In genomic region chr7:109545255-109545993, GRCm38 (mm10) we compare ENCODE assay signal across 9 mouse cellular contexts. TPM values are rescaled to one million over a fixed set of nuclear protein-coding genes. Genes with fewer than 3 reads are reported as not detected.
A peak's percentile ranks its signal among the peaks of the same experiment; 100 is the strongest.
DNase-seq lines count a peak whose midpoint lies in the region; ATAC-seq and TF ChIP-seq lines count a peak whose summit lies in the region.
"Had no signal": no experiment of that assay in that cellular context is flagged by ENCODE, and none has a peak within 500 bp of the region (broad histone marks: within the 10 kb centered on the region; RNA-seq: fewer than 3 reads in every experiment).

No protein-coding gene starts in this region.

- H3K36me3 ChIP-seq in hindbrain, embryonic 14.5 days (replicated peaks; ENCODE audit: control insufficient read depth, insufficient read depth), result no peaks in the 10 kb centered on the region
- H3K36me3 ChIP-seq in hindbrain, embryonic 10.5 days, result peaks cover 72% of the 10 kb centered on the region
- H3K36me3 ChIP-seq in C2C12 (ENCODE audit: control insufficient read depth, insufficient read depth), result peaks cover 51% of the 10 kb centered on the region
- H3K36me3 ChIP-seq in hindbrain, postnatal 0 days (ENCODE audit: insufficient read depth, low read length), result no peaks in the 10 kb centered on the region; the same call in 1 of the 2 replicates

- 0 out of 2 replicates have a peak overlapping the region, but pooled peaks have one; percentile 7 for H3K27ac ChIP-seq in hindbrain, embryonic 14.5 days
- no peak overlapping the region for H3K27ac ChIP-seq in hindbrain, embryonic 10.5 days
- H3K27ac ChIP-seq in gastrocnemius, adult 2 months, result peak overlapping the region; percentile 79
- peak overlapping the region; percentile 51 for H3K27ac ChIP-seq in hindbrain, postnatal 0 days

- H3K4me2 ChIP-seq in hindbrain, embryonic 14.5 days (replicated peaks), result no peak overlapping the region
- H3K4me2 ChIP-seq in hindbrain, postnatal 0 days (ENCODE audit: low read depth, low read length), result no peak overlapping the region

- H3K79me3 ChIP-seq in C2C12 (ENCODE audit: low read depth), result no peaks in the 10 kb centered on the region

- H3K79me2 ChIP-seq in C2C12 (ENCODE audit: control insufficient read depth, insufficient read depth), result no peaks in the 10 kb centered on the region

- peak; percentile 62; the same call in 1 of the 2 replicates for ATAC-seq in hindbrain, embryonic 14.5 days (ENCODE audit: low FRiP score)
- peak; percentile 59; the same call in 1 of the 2 replicates for ATAC-seq in hindbrain, postnatal 0 days

- no peak for DNase-seq in hindbrain, embryonic 14.5 days (ENCODE audit: low spot score)
- DNase-seq in hindbrain, embryonic 10.5 days (ENCODE audit: low spot score), result no peak
- DNase-seq in gastrocnemius, adult 2 months, result peak; percentile 60
- DNase-seq in hindbrain, postnatal 0 days (ENCODE audit: low spot score), result no peak
- DNase-seq in c-Kit-positive CD71-positive TER-119-positive erythroid progenitor cells, embryonic 14.5 days (ENCODE audit: low spot score), result no peak
- no peak for DNase-seq in embryo, embryonic 11 days
- no peak for DNase-seq in testis, postnatal 14 days (ENCODE audit: low spot score)
- DNase-seq: cerebellum, adult 8-10 months had no signal

- H3ac ChIP-seq in C2C12 (ENCODE audit: control insufficient read depth, insufficient read length, low read depth), result peak overlapping the region; percentile 39

- 76% methylated on average over 10 of the region's 10 CpGs for WGBS in hindbrain, embryonic 14.5 days
- 81% methylated on average over 10 of the region's 10 CpGs for WGBS in hindbrain, embryonic 10.5 days
- 54% methylated on average over 10 of the region's 10 CpGs for WGBS in hindbrain, postnatal 0 days

- intact Hi-C loops in gastrocnemius, adult 2 months (cut with DNase I), result no loop called here

- H3K27me3 ChIP-seq in hindbrain, embryonic 14.5 days (ENCODE audit: control insufficient read depth, insufficient read depth, low read length), result no peaks in the 10 kb centered on the region
- H3K27me3 ChIP-seq in hindbrain, embryonic 10.5 days (ENCODE audit: insufficient read depth, poor library complexity, severe bottlenecking), result no peaks in the 10 kb centered on the region
- no peaks in the 10 kb centered on the region for H3K27me3 ChIP-seq in C2C12 (ENCODE audit: control insufficient read depth, insufficient read depth, insufficient read length)
- H3K27me3 ChIP-seq in hindbrain, postnatal 0 days (ENCODE audit: insufficient read depth, low read length), result no peaks in the 10 kb centered on the region

- no peaks in the 10 kb centered on the region for H3K9me3 ChIP-seq in hindbrain, embryonic 14.5 days (ENCODE audit: control insufficient read depth, low read length)
- no peaks in the 10 kb centered on the region for H3K9me3 ChIP-seq in hindbrain, embryonic 10.5 days
- no peaks in the 10 kb centered on the region for H3K9me3 ChIP-seq in hindbrain, postnatal 0 days (ENCODE audit: low read length)

- H3K4me3 ChIP-seq in hindbrain, embryonic 14.5 days (replicated peaks; ENCODE audit: low read length), result no peak overlapping the region
- H3K4me3 ChIP-seq in hindbrain, embryonic 10.5 days, result no peak overlapping the region
- H3K4me3 ChIP-seq in C2C12 (ENCODE audit: insufficient read depth, poor library complexity, severe bottlenecking), result no peak overlapping the region
- H3K4me3 ChIP-seq in gastrocnemius, adult 2 months, result no peak overlapping the region; the same call in 1 of the 2 replicates
- no peak overlapping the region for H3K4me3 ChIP-seq in hindbrain, postnatal 0 days (ENCODE audit: low read length)

- TF ChIP-seq CTCF in C2C12 (IDR thresholded peaks at IDR 0.05; ENCODE audit: control insufficient read depth, insufficient read depth, insufficient read length), result no peak
- TF ChIP-seq CTCF in gastrocnemius, adult 2 months (IDR thresholded peaks at IDR 0.05), result no peak
- no peak for TF ChIP-seq CTCF in hindbrain, postnatal 0 days (IDR thresholded peaks at IDR 0.05; ENCODE audit: low read depth)

- no peak overlapping the region for H3K9ac ChIP-seq in hindbrain, embryonic 14.5 days
- H3K9ac ChIP-seq in hindbrain, postnatal 0 days (replicated peaks; ENCODE audit: low read length), result no peak overlapping the region

- no peaks in the 10 kb centered on the region for H3K4me1 ChIP-seq in hindbrain, embryonic 14.5 days (replicated peaks; ENCODE audit: control insufficient read depth, insufficient read depth, low read length)
- no peaks in the 10 kb centered on the region for H3K4me1 ChIP-seq in hindbrain, embryonic 10.5 days (replicated peaks)
- no peaks in the 10 kb centered on the region for H3K4me1 ChIP-seq in hindbrain, postnatal 0 days (ENCODE audit: insufficient read depth, low read length)

TF ChIP-seq in C2C12, 6 proteins besides CTCF, POLR2A, EP300 and RAD21:
- no peak for TF ChIP-seq MYOD1 (IDR thresholded peaks at IDR 0.05; ENCODE audit: control insufficient read depth, insufficient read length, low read depth)
- TF ChIP-seq CEBPB (IDR thresholded peaks at IDR 0.05; ENCODE audit: low read depth), result peak; percentile 75

RNA-seq across cellular contexts. Expression of gene Rpl27a, which starts 26.5 kb away (rescaled TPM):
- polyA plus RNA-seq in hindbrain, embryonic 14.5 days (2014; fragmentation: Nextera tagmentation; extraction: Ambion mirVana), result 81.9 and 91.4 TPM in 2 replicates
- 101 and 126 TPM in 2 replicates for polyA plus RNA-seq in hindbrain, embryonic 10.5 days (2016; fragmentation: Nextera tagmentation; extraction: Ambion mirVana)
- 1,692 TPM for polyA plus RNA-seq in C2C12 (2012; fragmentation: generic; extraction: Trizol)
- total RNA-seq in gastrocnemius, adult 2 months (2021), result 100 to 1,000 TPM in 1 of 2 experiments, 10 to 100 TPM in 1; 78.8 to 109 TPM
- total RNA-seq in hindbrain, postnatal 0 days (2014; rRNA removed), result 337 and 346 TPM in 2 replicates
- 100 and 104 TPM in 2 replicates for polyA plus RNA-seq in hindbrain, postnatal 0 days (2015; fragmentation: Nextera tagmentation; extraction: Ambion mirVana)

RNA-seq across cellular contexts. Expression of gene Trim66, which starts 37.5 kb away (rescaled TPM):
- polyA plus RNA-seq in hindbrain, embryonic 14.5 days (2014; fragmentation: Nextera tagmentation; extraction: Ambion mirVana), result 0.82 and 1.2 TPM in 2 replicates
- polyA plus RNA-seq in hindbrain, embryonic 10.5 days (2016; fragmentation: Nextera tagmentation; extraction: Ambion mirVana), result 0.07 and 0.08 TPM in 2 replicates
- 0.57 TPM for polyA plus RNA-seq in C2C12 (2012; fragmentation: generic; extraction: Trizol)
- under 1 TPM; 0.17 to 0.23 TPM for total RNA-seq in gastrocnemius, adult 2 months (2021)
- 2.9 and 4.5 TPM in 2 replicates for total RNA-seq in hindbrain, postnatal 0 days (2014; rRNA removed)
- 0.61 and 0.73 TPM in 2 replicates for polyA plus RNA-seq in hindbrain, postnatal 0 days (2015; fragmentation: Nextera tagmentation; extraction: Ambion mirVana)

Comparison
In these comparisons a context has a peak if more than half of its experiments do, and no peak if none do; other contexts are left out.
1. RNA of gene Rpl27a, which starts 26.5 kb away (polyA plus RNA-seq): 1,692 TPM in C2C12 (single experiment); 101 to 126 TPM in hindbrain, embryonic 10.5 days, 100 to 104 TPM in hindbrain, postnatal 0 days and 81.9 to 91.4 TPM in hindbrain, embryonic 14.5 days; every median in the first group is over 10 times any median in the second.